Mouse (Mus musculus): ENCODE data around the gene Tead4. TPM values are rescaled to one million over a fixed set of nuclear protein-coding genes. Genes with fewer than 3 reads are reported as not detected.

The Tead4 gene
- total and polyA plus RNA-seq, 3 experiments: not detected

GRCm38 (mm10) chr6:128272754-128273153 lies 27.9 kb downstream of the Tead4 start:
- H3K4me2 ChIP-seq (ENCODE audit: insufficient read depth, low read depth, poor library complexity, severe bottlenecking): no peak overlapping the region
- TF ChIP-seq IRF4 (IDR thresholded peaks at IDR 0.05; ENCODE audit: low read depth, low read length): no peak
- no peak for TF ChIP-seq USF2 (conservative IDR thresholded peaks at IDR 0.05; ENCODE audit: low read depth, low read length)
- TF ChIP-seq MEF2A (IDR thresholded peaks at IDR 0.05; ENCODE audit: borderline replicate concordance, low read depth, low read length): no peak
- TF ChIP-seq NRF1 (IDR thresholded peaks at IDR 0.05; ENCODE audit: low read depth, low read length): no peak
- H3K4me1 ChIP-seq (ENCODE audit: control insufficient read depth in 1 of 2, insufficient read depth in 2 of 2): no peaks in the 10 kb centered on the region
- no peaks in the 10 kb centered on the region for H3K27me3 ChIP-seq (replicated peaks)
- no peaks in the 10 kb centered on the region for H3K79me2 ChIP-seq (replicated peaks; ENCODE audit: control insufficient read depth, extremely low read depth, insufficient read depth, poor library complexity, severe bottlenecking)
- DNase-seq (ENCODE audit: extremely low read depth): no peak
- H3K4me3 ChIP-seq (replicated peaks in 1 of 3; ENCODE audit: low read depth in 2 of 3, low read length in 2 of 3, poor library complexity in 1 of 3): no peak overlapping the region
- H3K36me3 ChIP-seq (replicated peaks in 1 of 2; ENCODE audit: control insufficient read depth in 1 of 2, insufficient read depth in 1 of 2, low read length in 1 of 2): no peaks in the 10 kb centered on the region
- no peak overlapping the region for H3K9ac ChIP-seq (ENCODE audit: insufficient read depth, low read depth)
- H3K27ac ChIP-seq (ENCODE audit: insufficient read depth, low read depth): no peak overlapping the region
- no peaks in the 10 kb centered on the region for H3K9me3 ChIP-seq (replicated peaks; ENCODE audit: low read length)
- in situ Hi-C loops (cut with MboI; ENCODE audit: low pct_ligation_motif_present, low pct_unique_long_range_greater_than_20kb, low sequenced_read_pairs) (no loop called here), dilution Hi-C loops (cut with MboI; ENCODE audit: extremely low pct_ligation_motif_present, extremely low pct_unique_long_range_greater_than_20kb, low sequenced_read_pairs) (no loop called here)

GRCm38 (mm10) chr6:128269850-128270249 lies 30.8 kb downstream of the Tead4 start:
- Histone ChIP-seq H3K9me3 (replicated peaks; ENCODE audit: low read length) (no peaks in the 10 kb centered on the region), H3K4me2 (ENCODE audit: insufficient read depth, low read depth, poor library complexity, severe bottlenecking) (no peak overlapping the region), H3K4me1 (ENCODE audit: control insufficient read depth in 1 of 2, insufficient read depth in 2 of 2) (peaks cover 12 to 13% of the 10 kb centered on the region in 2 experiments), H3K36me3 (replicated peaks in 1 of 2; ENCODE audit: control insufficient read depth in 1 of 2, insufficient read depth in 1 of 2, low read length in 1 of 2) (no peaks in the 10 kb centered on the region), H3K9ac (ENCODE audit: insufficient read depth, low read depth) (no peak overlapping the region), H3K27me3 (replicated peaks) (no peaks in the 10 kb centered on the region), H3K4me3 (replicated peaks in 1 of 3; ENCODE audit: low read depth in 2 of 3, low read length in 2 of 3, poor library complexity in 1 of 3) (no peak overlapping the region), H3K27ac (ENCODE audit: insufficient read depth, low read depth) (no peak overlapping the region), H3K79me2 (replicated peaks; ENCODE audit: control insufficient read depth, extremely low read depth, insufficient read depth, poor library complexity, severe bottlenecking) (no peaks in the 10 kb centered on the region)
- in situ Hi-C loops (cut with MboI; ENCODE audit: low pct_ligation_motif_present, low pct_unique_long_range_greater_than_20kb, low sequenced_read_pairs): no loop called here
- dilution Hi-C loops (cut with MboI; ENCODE audit: extremely low pct_ligation_motif_present, extremely low pct_unique_long_range_greater_than_20kb, low sequenced_read_pairs): no loop called here
- no peak for TF ChIP-seq IRF4 (IDR thresholded peaks at IDR 0.05; ENCODE audit: low read depth, low read length)
- TF ChIP-seq MXI1 (IDR thresholded peaks at IDR 0.05; ENCODE audit: low read depth, low read length): no peak
- DNase-seq (ENCODE audit: extremely low read depth): no peak

GRCm38 (mm10) chr6:128264870-128265526 lies 35.6 kb downstream of the Tead4 start:
- peaks cover 16 to 26% of the 10 kb centered on the region in 2 experiments for H3K4me1 ChIP-seq (ENCODE audit: control insufficient read depth in 1 of 2, insufficient read depth in 2 of 2)
- H3K79me2 ChIP-seq (replicated peaks; ENCODE audit: control insufficient read depth, extremely low read depth, insufficient read depth, poor library complexity, severe bottlenecking): no peaks in the 10 kb centered on the region
- peak; percentile 90 for DNase-seq (ENCODE audit: extremely low read depth)
- H3K9me3 ChIP-seq (replicated peaks; ENCODE audit: low read length): no peaks in the 10 kb centered on the region
- 0 out of 2 replicates have a peak overlapping the region, but pooled peaks have one; percentile 13 for H3K4me2 ChIP-seq (ENCODE audit: insufficient read depth, low read depth, poor library complexity, severe bottlenecking)
- H3K27ac ChIP-seq (ENCODE audit: insufficient read depth, low read depth): 0 out of 2 replicates have a peak overlapping the region, but pooled peaks have one; percentile 30
- H3K4me3 ChIP-seq (replicated peaks in 1 of 3; ENCODE audit: low read depth in 2 of 3, low read length in 2 of 3, poor library complexity in 1 of 3): peak overlapping the region in 1 of 3 experiments; percentile 16
- H3K27me3 ChIP-seq (replicated peaks): no peaks in the 10 kb centered on the region
- in situ Hi-C loops (cut with MboI; ENCODE audit: low pct_ligation_motif_present, low pct_unique_long_range_greater_than_20kb, low sequenced_read_pairs) (no loop called here), dilution Hi-C loops (cut with MboI; ENCODE audit: extremely low pct_ligation_motif_present, extremely low pct_unique_long_range_greater_than_20kb, low sequenced_read_pairs) (no loop called here)
- H3K9ac ChIP-seq (ENCODE audit: insufficient read depth, low read depth): no peak overlapping the region
- TF ChIP-seq E2F4 (IDR thresholded peaks at IDR 0.05; ENCODE audit: insufficient replicate concordance, low read depth, low read length) (no peak), CTCF (conservative IDR thresholded peaks at IDR 0.05 in 1 of 2, IDR thresholded peaks at IDR 0.05 in 1 of 2; ENCODE audit: low read depth in 2 of 2, low read length in 2 of 2) (no peak), IRF4 (IDR thresholded peaks at IDR 0.05; ENCODE audit: low read depth, low read length) (peak; percentile 45; the same call in 1 of the 2 replicates), SIN3A (IDR thresholded peaks at IDR 0.05; ENCODE audit: low read length) (no peak), PAX5 (IDR thresholded peaks at IDR 0.05; ENCODE audit: low read length) (no peak), MEF2A (IDR thresholded peaks at IDR 0.05; ENCODE audit: borderline replicate concordance, low read depth, low read length) (peak; percentile 92), USF2 (conservative IDR thresholded peaks at IDR 0.05; ENCODE audit: low read depth, low read length) (no peak), KAT2A (IDR thresholded peaks at IDR 0.05; ENCODE audit: insufficient replicate concordance, low read length) (no peak), HCFC1 (IDR thresholded peaks at IDR 0.05; ENCODE audit: low read depth, low read length) (no peak), ELF1 (IDR thresholded peaks at IDR 0.05; ENCODE audit: low read depth, low read length) (no peak), TCF12 (IDR thresholded peaks at IDR 0.05; ENCODE audit: low read depth, low read length) (peak; percentile 42; the same call in 1 of the 2 replicates), ZNF384 (IDR thresholded peaks at IDR 0.05; ENCODE audit: low read depth, low read length) (no peak), POLR2A (IDR thresholded peaks at IDR 0.05; ENCODE audit: low read depth, low read length) (no peak), ETS1 (conservative IDR thresholded peaks at IDR 0.05; ENCODE audit: low read depth, low read length) (peak; percentile 79), MAFK (IDR thresholded peaks at IDR 0.05; ENCODE audit: insufficient replicate concordance, low read length) (no peak), JUN (IDR thresholded peaks at IDR 0.05; ENCODE audit: insufficient read depth, low read depth, low read length) (peak; percentile 72), EP300 (IDR thresholded peaks at IDR 0.05; ENCODE audit: low read length) (peak; percentile 67)
- no peaks in the 10 kb centered on the region for H3K36me3 ChIP-seq (replicated peaks in 1 of 2; ENCODE audit: control insufficient read depth in 1 of 2, insufficient read depth in 1 of 2, low read length in 1 of 2)

All from CH12.LX (cell line).